Mouse (Mus musculus): Measurements from ENCODE around the gene Cops3. TPM values are rescaled to one million over a fixed set of nuclear protein-coding genes. Genes with fewer than 3 reads are reported as not detected.

Cops3 gene
- polyA plus RNA-seq, 1 experiment from 2014 or later, result 206 TPM

GRCm38 (mm10) chr11:59809670-59810474 lies 29.8 kb downstream of the Cops3 start, which contains the start of gene Flcn:
Gene Flcn (minus strand): TSS chr11:59810016.
- Histone ChIP-seq H3K9me3 (replicated peaks) (no peaks in the 10 kb centered on the region), H3K36me3 (peaks cover 29% of the 10 kb centered on the region), H3K4me3 (replicated peaks) (peak within 1 kb of the TSS; percentile 90), H3K4me2 (peak within 1 kb of the TSS; percentile 89), H3K4me1 (peaks cover 17% of the 10 kb centered on the region), H3K27me3 (no peaks in the 10 kb centered on the region), H3K27ac (peak within 1 kb of the TSS; percentile 99), H3K9ac (peak within 1 kb of the TSS; percentile 90)
- peak; percentile 93 for ATAC-seq (replicated peaks; ENCODE audit: low FRiP score)
- under 1% methylated on average over 52 of the region's 52 CpGs for WGBS

- peak overlapping the region; percentile 89 for H3K4me2 ChIP-seq
- H3K9me3 ChIP-seq (replicated peaks), result no peaks in the 10 kb centered on the region
- peak overlapping the region; percentile 90 for H3K9ac ChIP-seq
- WGBS, result under 1% methylated on average over 15 of the region's 15 CpGs
- no peaks in the 10 kb centered on the region for H3K27me3 ChIP-seq
- peak overlapping the region; percentile 90 for H3K4me3 ChIP-seq (replicated peaks)
- peak; percentile 25; the same call in 1 of the 2 replicates for ATAC-seq (replicated peaks; ENCODE audit: low FRiP score)
- peak overlapping the region; percentile 99 for H3K27ac ChIP-seq
- peaks cover 17% of the 10 kb centered on the region for H3K4me1 ChIP-seq
- peaks cover 36% of the 10 kb centered on the region for H3K36me3 ChIP-seq
Measured at GRCm38 (mm10) chr11:59809071-59809669, 30.5 kb downstream of the Cops3 start.

- Histone ChIP-seq H3K36me3 (peaks cover 44% of the 10 kb centered on the region), H3K9ac (peak overlapping the region; percentile 90), H3K9me3 (replicated peaks) (no peaks in the 10 kb centered on the region), H3K4me3 (replicated peaks) (peak overlapping the region; percentile 90), H3K4me2 (peak overlapping the region; percentile 89), H3K27me3 (no peaks in the 10 kb centered on the region), H3K27ac (peak overlapping the region; percentile 99), H3K4me1 (peaks cover 17% of the 10 kb centered on the region)
- 73% methylated on average over 14 of the region's 14 CpGs for WGBS
- no peak for ATAC-seq (replicated peaks; ENCODE audit: low FRiP score)
Measured at GRCm38 (mm10) chr11:59808170-59808960, 31.3 kb downstream of the Cops3 start.

- Histone ChIP-seq H3K27ac (no peak overlapping the region), H3K4me2 (no peak overlapping the region), H3K27me3 (no peaks in the 10 kb centered on the region), H3K36me3 (peaks cover 71% of the 10 kb centered on the region), H3K9ac (no peak overlapping the region), H3K4me1 (peaks cover 15% of the 10 kb centered on the region), H3K9me3 (replicated peaks) (no peaks in the 10 kb centered on the region), H3K4me3 (replicated peaks) (no peak overlapping the region)
- ATAC-seq (replicated peaks; ENCODE audit: low FRiP score), result no peak
- 91% methylated on average over 2 of the region's 2 CpGs for WGBS
Measured at GRCm38 (mm10) chr11:59805656-59806055, 34.0 kb downstream of the Cops3 start.

- H3K9me3 ChIP-seq (replicated peaks), result no peaks in the 10 kb centered on the region
- no peak overlapping the region for H3K27ac ChIP-seq
- no peak overlapping the region for H3K4me3 ChIP-seq (replicated peaks)
- H3K4me2 ChIP-seq, result no peak overlapping the region
- no peak for ATAC-seq (replicated peaks; ENCODE audit: low FRiP score)
- H3K4me1 ChIP-seq, result peaks cover 15% of the 10 kb centered on the region
- peaks cover 75% of the 10 kb centered on the region for H3K36me3 ChIP-seq
- no peak overlapping the region for H3K9ac ChIP-seq
- no peaks in the 10 kb centered on the region for H3K27me3 ChIP-seq
- WGBS, result 76% methylated on average over 1 of the region's 1 CpGs
Measured at GRCm38 (mm10) chr11:59805256-59805655, 34.4 kb downstream of the Cops3 start.

GRCm38 (mm10) chr11:59804409-59805110 lies 35.1 kb downstream of the Cops3 start:
- peaks cover 82% of the 10 kb centered on the region for H3K36me3 ChIP-seq
- WGBS, result 88% methylated on average over 22 of the region's 22 CpGs
- no peak overlapping the region for H3K4me3 ChIP-seq (replicated peaks)
- no peaks in the 10 kb centered on the region for H3K27me3 ChIP-seq
- peaks cover 15% of the 10 kb centered on the region for H3K4me1 ChIP-seq
- no peak overlapping the region for H3K4me2 ChIP-seq
- H3K27ac ChIP-seq, result no peak overlapping the region
- no peaks in the 10 kb centered on the region for H3K9me3 ChIP-seq (replicated peaks)
- ATAC-seq (replicated peaks; ENCODE audit: low FRiP score), result no peak
- no peak overlapping the region for H3K9ac ChIP-seq

GRCm38 (mm10) chr11:59803516-59803915 lies 36.1 kb downstream of the Cops3 start:
- no peak overlapping the region for H3K4me3 ChIP-seq (replicated peaks)
- peaks cover 93% of the 10 kb centered on the region for H3K36me3 ChIP-seq
- WGBS, result 84% methylated on average over 14 of the region's 14 CpGs
- H3K9me3 ChIP-seq (replicated peaks), result no peaks in the 10 kb centered on the region
- ATAC-seq (replicated peaks; ENCODE audit: low FRiP score), result no peak
- H3K27ac ChIP-seq, result no peak overlapping the region
- peaks cover 7% of the 10 kb centered on the region for H3K4me1 ChIP-seq
- no peak overlapping the region for H3K9ac ChIP-seq
- no peaks in the 10 kb centered on the region for H3K27me3 ChIP-seq
- no peak overlapping the region for H3K4me2 ChIP-seq

GRCm38 (mm10) chr11:59801881-59802280 lies 37.8 kb downstream of the Cops3 start:
- Histone ChIP-seq H3K9me3 (replicated peaks) (no peaks in the 10 kb centered on the region), H3K27ac (no peak overlapping the region), H3K9ac (no peak overlapping the region), H3K4me3 (replicated peaks) (no peak overlapping the region), H3K36me3 (peaks cover 98% of the 10 kb centered on the region), H3K27me3 (no peaks in the 10 kb centered on the region), H3K4me2 (no peak overlapping the region), H3K4me1 (no peaks in the 10 kb centered on the region)
- 91% methylated on average over 8 of the region's 8 CpGs for WGBS
- ATAC-seq (replicated peaks; ENCODE audit: low FRiP score), result no peak

GRCm38 (mm10) chr11:59800412-59800811 lies 39.2 kb downstream of the Cops3 start:
- 96% methylated on average over 10 of the region's 10 CpGs for WGBS
- no peak overlapping the region for H3K4me3 ChIP-seq (replicated peaks)
- H3K4me2 ChIP-seq, result no peak overlapping the region
- no peaks in the 10 kb centered on the region for H3K4me1 ChIP-seq
- no peaks in the 10 kb centered on the region for H3K9me3 ChIP-seq (replicated peaks)
- peaks cover 99% of the 10 kb centered on the region for H3K36me3 ChIP-seq
- no peak overlapping the region for H3K9ac ChIP-seq
- no peak for ATAC-seq (replicated peaks; ENCODE audit: low FRiP score)
- H3K27ac ChIP-seq, result no peak overlapping the region
- H3K27me3 ChIP-seq, result no peaks in the 10 kb centered on the region

- H3K27ac ChIP-seq, result no peak overlapping the region
- no peak for ATAC-seq (replicated peaks; ENCODE audit: low FRiP score)
- H3K27me3 ChIP-seq, result no peaks in the 10 kb centered on the region
- H3K4me1 ChIP-seq, result no peaks in the 10 kb centered on the region
- H3K36me3 ChIP-seq, result peaks cover 73% of the 10 kb centered on the region
- no peaks in the 10 kb centered on the region for H3K9me3 ChIP-seq (replicated peaks)
- H3K4me2 ChIP-seq, result no peak overlapping the region
- WGBS, result 88% methylated on average over 6 of the region's 6 CpGs
- no peak overlapping the region for H3K9ac ChIP-seq
- no peak overlapping the region for H3K4me3 ChIP-seq (replicated peaks)
Measured at GRCm38 (mm10) chr11:59793390-59793789, 46.2 kb downstream of the Cops3 start.

GRCm38 (mm10) chr11:59789311-59789710 lies 50.3 kb downstream of the Cops3 start:
- no peak overlapping the region for H3K4me3 ChIP-seq (replicated peaks)
- H3K36me3 ChIP-seq, result peaks cover 32% of the 10 kb centered on the region
- H3K4me1 ChIP-seq, result peaks cover 13% of the 10 kb centered on the region
- WGBS, result 86% methylated on average over 1 of the region's 1 CpGs
- H3K27me3 ChIP-seq, result 0 out of 2 replicates have a peak, but pooled peaks cover 2% of the 10 kb centered on the region
- H3K9ac ChIP-seq, result no peak overlapping the region
- ATAC-seq (replicated peaks; ENCODE audit: low FRiP score), result no peak
- no peak overlapping the region for H3K4me2 ChIP-seq
- no peak overlapping the region for H3K27ac ChIP-seq
- H3K9me3 ChIP-seq (replicated peaks), result no peaks in the 10 kb centered on the region

Data from kidney, embryonic 15.5 days (tissue).